Mouse (Mus musculus): ENCODE data around the gene 5730596B20Rik.

Gene 5730596B20Rik

DNA sequence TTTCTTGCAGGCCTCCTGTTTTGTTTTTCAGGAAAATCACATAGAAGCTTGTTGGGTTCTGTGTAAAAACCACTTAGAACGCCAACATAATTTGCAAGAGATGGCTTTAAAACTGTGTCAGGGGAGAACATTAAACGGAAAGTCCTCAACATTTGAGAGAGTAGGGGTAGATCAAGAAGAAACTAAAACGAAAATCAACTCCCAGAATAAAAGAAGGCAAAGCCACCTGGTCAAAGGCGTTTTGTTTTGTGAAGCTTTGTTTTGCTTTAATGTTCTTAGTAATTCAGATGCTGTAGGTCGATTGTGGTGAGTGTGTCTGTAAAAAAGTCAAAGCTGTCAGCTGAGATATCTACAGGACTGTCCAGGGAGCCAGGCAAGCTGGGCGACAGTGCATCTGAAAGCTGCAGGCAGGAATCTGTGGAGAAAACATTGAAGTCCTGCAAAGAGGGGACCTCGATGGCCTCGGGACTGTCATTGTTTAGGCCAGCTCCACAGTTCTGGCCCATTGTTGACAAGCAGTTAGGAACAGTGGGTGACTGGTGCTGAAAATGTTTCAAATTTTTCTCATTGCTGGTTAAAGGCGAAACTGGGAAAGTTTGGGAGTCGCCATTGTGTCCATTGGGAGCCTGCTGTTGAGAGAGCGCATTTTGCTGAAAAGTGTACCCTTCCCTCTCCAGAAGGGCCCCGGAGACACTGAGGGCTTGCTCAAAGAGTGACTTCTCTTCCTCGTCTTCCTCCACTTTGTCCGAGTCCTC, 14.5 kb upstream of the 5730596B20Rik start:
- DNase-seq: no peak

- no peak for DNase-seq
Observed at GRCm38 (mm10) chr6:52163366-52164031, 13.8 kb upstream of the 5730596B20Rik start.

GRCm38 (mm10) chr6:52164051-52164625, 13.2 kb upstream of the 5730596B20Rik start:
- no peak for DNase-seq

DNA sequence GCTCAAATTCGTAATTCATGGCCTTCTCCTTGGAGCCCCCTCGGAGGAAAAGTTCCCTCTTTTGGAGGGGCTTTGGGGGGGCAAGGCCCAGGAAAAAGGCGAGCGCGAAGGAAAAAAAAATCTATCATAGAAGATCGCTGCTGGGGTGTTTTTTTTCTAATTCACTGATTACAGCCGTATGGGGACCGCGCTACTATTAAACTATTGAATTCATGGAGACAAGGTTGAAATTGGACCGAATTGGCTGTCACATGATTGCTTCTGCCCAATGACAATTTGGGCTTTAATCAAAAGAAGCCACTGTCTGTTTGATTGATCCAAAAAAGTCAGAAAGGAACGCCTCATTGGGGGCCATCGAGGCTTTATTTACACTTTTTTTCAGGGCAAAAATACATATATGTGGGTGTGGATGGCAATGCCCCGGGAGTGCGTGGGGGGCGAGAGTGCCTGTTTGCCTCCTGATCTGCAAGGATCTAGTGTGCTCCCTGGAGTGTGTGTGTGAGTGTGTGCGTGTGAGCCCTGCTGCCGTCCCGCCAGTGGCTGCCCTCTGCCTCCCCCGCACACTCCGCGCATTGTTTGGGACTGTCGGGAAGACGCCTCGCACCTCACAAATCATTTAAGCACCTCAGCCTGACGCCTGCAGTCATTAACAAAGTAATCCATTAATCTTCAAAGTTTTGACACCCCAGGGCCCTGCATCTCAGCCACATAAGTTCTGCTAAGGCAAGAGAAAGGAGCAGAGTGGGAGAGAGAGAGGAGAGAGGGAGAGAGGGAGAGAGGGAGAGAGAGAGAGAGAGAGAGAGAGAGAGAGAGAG, 12.5 kb upstream of the 5730596B20Rik start, which contains the start of gene Hoxa2:
Gene Hoxa2 (minus strand): TSS at position 206 of the 815 bp plus-strand sequence.
- no peak for DNase-seq

- DNase-seq: no peak
Observed at GRCm38 (mm10) chr6:52165441-52166370, 11.6 kb upstream of the 5730596B20Rik start.

- DNase-seq: no peak
Observed at GRCm38 (mm10) chr6:52166431-52167077, 10.7 kb upstream of the 5730596B20Rik start.

GRCm38 (mm10) chr6:52167176-52167575, 10.1 kb upstream of the 5730596B20Rik start:
- no peak for DNase-seq

DNA sequence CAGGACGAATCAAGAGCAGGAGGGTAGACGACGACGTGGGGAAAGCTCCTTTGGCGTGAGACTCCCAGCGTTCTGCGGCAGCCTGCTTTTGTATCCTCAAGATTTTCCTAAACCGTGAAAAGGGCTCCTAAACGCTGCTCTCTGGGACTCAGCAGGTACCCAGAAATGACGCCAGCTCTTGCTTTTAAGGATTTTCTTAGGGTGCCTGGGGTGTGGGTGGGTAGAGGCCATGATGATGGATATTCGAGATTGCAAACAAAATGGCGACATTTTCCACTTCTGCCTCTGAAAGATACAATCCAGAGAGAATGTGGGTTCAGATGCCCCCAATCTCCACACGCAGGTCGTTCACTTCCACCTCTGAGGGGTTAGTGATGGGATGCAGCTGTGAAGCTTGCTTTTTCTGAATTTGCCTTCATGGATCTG, 9.5 kb upstream of the 5730596B20Rik start:
- DNase-seq: no peak

- no peak for DNase-seq
Observed at GRCm38 (mm10) chr6:52168191-52169055, 8.9 kb upstream of the 5730596B20Rik start.

GRCm38 (mm10) chr6:52169499-52170165, 7.7 kb upstream of the 5730596B20Rik start:
- no peak for DNase-seq

- DNase-seq: no peak
Observed at GRCm38 (mm10) chr6:52170166-52170897, 7.0 kb upstream of the 5730596B20Rik start.

- DNase-seq: no peak
Observed at GRCm38 (mm10) chr6:52170898-52171223, 6.4 kb upstream of the 5730596B20Rik start.

GRCm38 (mm10) chr6:52171331-52171730, 6.0 kb upstream of the 5730596B20Rik start:
- no peak for DNase-seq

DNA sequence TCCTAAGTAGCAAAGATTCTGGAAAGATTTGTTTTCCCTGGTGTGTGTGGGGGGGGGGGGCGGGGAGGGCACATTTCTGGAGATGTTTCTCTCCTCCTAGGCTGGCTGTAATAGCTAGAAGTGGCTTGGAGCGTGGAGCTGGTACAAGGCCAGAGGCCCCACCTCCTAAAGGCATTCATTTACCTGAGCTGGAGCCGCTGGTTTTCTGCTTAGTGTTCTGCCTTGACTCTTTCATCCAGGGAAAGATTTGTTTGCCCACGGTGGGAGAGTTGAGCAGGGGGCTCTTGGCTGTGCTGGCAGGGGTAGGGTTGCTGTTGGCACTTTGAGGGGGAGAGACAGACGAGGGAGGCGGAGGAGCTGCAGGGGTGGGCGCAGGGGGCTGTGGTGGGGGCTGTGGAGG, 5.4 kb upstream of the 5730596B20Rik start:
- no peak for DNase-seq

DNA sequence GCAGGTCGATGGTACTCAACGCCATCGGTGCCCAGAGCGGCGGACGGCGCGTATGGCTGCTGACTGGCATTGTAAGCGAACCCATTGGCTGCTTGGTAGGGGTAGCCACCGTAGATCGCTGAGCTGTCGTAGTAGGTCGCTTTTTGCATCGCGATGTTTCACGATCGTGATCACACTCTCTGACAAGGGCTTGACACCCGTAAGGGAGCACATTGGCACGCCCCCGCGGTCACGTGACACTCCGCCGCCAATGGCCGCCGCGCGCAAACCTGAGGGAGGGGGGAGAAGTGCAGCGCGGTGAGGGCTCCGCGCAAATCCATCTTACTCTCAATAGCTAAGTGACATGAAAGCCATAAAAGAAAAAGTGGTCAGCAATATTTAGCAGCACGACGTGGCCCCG, 4.8 kb upstream of the 5730596B20Rik start:
- no peak for DNase-seq

- no peak for DNase-seq
Observed at GRCm38 (mm10) chr6:52173648-52174047, 3.6 kb upstream of the 5730596B20Rik start.

DNA sequence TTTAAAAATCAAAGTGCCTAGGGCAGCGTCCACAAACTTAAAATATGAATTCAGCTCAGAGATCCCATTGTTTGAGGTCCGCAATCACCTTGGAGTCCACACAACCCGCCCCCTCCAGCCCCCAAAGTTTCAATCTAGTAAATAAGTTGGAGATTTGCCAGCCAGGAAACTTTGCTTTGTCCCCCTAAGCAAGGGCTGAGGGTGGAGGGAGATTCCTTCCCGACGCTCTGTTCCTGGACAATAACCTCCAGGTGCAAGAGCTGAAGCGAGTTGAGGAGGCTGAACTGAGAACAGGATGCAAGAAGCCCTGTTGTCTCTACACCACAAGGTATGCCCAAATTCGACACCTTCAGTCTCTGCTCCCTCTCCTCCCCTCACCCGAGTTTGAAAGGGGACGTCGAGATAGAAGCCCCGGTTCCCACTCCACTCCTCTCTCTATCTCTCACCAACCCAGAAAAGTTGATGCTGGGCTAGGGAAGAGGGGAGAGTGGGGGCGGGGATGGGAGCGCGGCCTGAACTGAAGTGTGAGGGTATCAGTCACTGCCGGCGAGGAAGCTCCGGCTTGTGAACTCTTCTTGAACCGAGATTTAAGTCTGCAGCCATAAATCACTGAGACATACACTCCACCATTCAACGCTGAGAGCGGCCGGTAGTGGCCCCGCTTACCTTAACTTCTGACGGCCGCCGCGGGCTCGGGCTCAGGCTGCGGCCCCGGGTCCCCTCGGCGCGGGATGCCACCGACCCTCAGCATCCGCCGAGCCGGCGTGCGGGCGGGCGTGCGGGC, 2.1 kb upstream of the 5730596B20Rik start:
- DNase-seq: no peak

GRCm38 (mm10) chr6:52175864-52176263, 1.4 kb upstream of the 5730596B20Rik start:
- DNase-seq: no peak

Data from spleen, adult 18-20 months (tissue).